Mouse (Mus musculus) mature B cell (primary cell): Measurements from ENCODE around the gene Nxph1.

ENCODE experiments used
- in situ Hi-C: fragments of 300-500 bp; cut with MboI; formaldehyde crosslinking; loops from 2 replicates; pipeline ENCODE4 v1.14.3; 2019

The Nxph1 gene

DNA sequence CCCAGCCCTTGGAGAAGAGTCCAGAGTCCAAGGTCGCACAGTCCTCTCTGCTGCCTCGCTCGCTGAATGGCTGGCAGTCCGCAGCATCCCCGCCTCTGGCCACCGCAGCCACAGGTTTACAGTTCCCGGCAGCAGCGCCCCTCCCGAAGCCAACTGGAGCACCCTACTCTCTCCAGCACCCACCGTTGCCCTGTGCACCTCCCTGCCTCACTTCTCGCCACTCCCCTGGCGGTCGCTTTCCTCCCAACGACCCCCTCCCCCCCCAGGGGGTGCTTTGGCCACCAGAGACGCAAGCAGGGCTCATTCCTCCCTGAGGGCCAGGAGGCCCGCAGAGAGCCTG lies at the start of gene Nxph1:
Nxph1 (plus strand) TSS at position 301 of the 340 bp plus-strand sequence.
- in situ Hi-C loops, result no loop called here

DNA sequence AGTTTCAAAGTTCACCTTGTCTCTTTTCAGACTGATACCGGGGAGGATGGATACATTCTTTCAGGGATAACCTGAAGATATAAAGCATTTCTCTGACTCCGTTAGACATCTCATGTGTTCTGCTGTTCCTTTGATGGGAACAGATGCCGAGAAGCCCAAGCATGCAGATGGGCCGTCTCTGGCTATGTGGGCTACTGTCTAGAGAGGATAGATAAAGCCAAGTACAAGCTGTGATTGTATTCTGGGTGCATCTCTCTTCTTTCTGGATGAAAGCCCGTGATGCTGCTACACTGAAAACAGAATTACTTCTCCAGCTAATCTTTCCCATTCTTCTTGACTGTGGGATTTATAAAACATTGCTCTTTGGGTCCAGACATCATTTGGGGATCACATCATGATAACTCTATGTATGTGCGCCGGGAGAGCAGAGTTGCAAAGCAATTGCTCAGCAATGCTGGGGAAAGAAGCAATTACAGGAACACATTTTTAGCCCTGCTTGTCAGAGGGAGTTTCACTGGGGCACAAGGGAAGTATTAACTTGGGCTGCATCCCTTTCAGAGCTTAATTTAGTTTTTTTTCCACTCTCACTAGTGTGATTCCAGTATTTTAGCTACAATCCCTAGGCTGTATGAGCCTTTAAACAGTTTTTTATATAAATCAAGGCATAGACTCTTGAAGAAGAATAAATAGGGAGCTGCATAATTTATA lies 48.1 kb upstream of the Nxph1 start:
- in situ Hi-C loops, result no loop called here

DNA sequence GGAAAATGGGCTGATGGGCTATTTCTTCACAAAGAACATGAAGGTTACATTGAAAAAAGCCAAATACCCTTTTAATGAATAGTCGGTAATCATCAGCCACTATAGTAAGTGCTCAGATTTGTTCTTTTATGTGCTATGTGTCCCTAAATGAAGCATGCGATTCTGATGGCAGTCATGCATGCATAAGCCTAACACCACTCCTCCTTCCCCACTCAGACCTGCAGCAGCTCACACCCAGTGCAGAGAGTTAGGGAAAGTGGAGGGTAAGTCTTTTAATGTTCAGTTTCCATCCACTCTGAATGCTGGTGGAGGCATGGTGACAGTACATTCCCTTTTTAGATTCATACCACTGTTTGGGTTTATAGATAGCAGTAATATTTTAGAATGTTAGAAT lies 47.5 kb upstream of the Nxph1 start:
- in situ Hi-C loops, result no loop called here

DNA sequence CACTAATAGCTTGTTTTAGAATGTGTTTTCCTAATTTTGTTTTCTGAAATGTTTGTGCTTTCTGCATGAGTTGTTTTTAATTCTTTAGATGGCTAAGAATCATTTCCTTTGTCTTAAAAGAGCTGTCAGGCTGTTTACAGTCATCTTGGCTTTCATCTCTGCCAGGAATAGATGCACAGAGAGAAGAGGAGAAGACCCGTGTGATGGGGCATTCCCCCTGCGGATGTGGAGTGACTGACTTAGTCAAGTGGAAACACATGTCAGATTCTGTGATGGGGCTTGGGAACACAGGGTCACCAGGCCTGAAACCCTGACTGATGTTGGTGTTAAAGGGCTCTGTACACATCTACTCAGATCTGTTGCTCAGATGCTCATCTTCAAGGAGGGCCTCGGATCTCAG lies 40.3 kb upstream of the Nxph1 start:
- in situ Hi-C loops, result no loop called here

DNA sequence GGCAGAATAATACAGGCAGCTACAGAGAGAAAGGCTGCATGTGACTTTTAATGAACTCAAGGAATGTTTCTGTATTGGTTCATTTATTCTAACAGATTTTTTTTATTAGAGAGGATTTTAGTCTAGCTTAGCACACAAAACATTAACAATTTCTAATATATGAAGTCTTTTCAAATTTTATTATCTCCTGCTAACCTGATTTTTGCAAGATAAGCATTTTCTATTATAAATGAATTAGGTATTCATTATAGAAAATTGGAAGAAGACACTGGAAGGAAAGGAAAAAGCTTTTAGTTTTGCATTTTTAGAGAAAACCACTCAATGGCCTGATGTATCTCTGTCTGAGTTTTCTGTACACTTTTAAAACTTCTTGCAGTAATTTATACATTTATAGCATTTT lies 34.8 kb upstream of the Nxph1 start:
- in situ Hi-C loops, result no loop called here

DNA sequence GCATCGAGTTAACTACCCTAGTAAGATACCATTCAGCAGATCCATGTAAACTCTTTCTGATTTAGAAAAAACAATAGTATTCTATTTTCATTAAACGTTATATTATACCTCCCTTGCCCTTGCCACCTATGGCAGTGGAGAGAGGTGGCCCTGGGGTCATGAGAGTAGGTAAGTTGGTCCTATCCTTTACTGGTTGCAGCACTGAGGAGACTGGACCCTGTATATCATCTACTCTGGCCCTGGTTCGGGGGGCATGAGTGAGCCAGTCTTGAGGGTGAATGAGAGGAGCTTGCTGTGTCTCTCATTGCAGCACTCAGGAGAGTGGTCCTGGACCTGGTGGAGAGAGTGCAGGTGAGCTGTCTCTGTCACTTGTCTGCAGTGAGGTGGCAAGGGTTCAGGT lies 33.5 kb upstream of the Nxph1 start:
- in situ Hi-C loops, result no loop called here

DNA sequence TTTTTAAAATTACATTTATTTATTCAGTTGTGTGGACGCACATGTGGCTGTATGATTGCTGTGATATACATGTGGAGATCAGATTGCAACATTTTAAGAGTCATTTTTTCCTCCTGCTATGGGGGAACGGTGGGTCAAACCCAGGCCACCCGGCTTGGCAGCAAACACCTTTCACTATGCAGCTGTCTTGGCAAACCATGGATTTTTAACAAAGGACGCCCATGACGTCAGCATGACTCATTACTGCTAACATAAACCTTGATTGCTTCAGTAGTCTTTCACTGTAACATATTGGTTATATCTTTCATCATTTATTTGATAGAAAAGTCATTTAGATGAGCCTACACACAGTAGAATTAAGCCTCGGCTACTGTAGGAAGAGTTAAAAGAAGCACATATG lies 23.8 kb upstream of the Nxph1 start:
- in situ Hi-C loops, result no loop called here

DNA sequence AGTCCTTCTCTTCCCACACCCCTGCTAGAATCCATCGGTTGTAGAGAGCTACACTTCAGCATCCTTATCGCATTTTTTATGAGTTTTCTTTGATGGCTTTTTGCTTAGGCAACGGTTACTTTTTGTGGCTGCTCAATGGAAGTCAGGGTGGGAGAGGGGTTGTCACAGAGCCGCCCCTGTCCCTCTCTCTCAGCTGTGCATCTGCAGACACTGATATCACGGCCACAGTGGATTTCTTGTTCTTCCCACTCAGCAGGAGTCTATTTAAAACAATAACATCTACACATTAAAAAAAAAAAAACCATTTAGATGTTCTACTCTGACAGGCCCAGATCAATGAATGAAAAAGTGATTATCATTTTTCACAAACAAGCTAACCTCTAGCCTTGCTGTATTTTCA lies 13.0 kb upstream of the Nxph1 start:
- in situ Hi-C loops, result no loop called here

DNA sequence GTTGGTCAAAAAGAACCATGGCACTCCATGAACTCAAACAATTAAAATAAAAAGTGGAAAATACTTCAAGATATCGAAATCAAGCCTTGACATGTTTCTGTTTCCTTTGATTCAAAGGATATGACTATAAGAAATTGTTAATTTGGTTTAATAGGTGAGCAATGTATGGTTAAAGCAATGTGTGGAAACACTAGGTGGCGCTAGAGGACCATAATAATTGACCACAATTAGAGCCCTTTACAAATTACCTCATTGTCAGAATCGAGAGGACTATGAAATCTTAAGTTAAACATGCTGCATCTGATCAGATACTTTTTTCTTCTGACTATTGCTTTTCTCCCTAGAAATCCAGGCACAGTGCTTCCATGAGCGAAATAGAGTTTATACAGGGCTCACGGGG lies 12.5 kb upstream of the Nxph1 start:
- in situ Hi-C loops, result no loop called here

DNA sequence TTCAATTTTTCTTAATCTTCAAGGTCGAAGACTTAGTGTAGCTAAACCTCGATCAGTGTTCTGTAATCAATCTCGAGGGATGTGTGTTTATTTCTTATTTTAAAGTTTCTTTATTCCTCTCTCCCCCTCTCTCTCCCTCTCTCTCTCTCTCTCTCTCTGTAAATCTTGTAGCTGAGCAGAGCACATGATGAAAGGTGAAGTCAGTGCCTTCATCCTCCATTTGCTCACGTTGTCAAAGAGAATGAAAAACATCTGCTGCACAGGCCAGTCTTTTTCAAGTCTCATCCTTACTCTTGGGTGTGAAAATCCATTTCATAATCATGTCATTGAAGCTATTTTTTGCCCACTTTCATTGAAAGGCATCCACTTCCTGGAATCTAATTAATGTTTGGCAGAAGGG lies 12.1 kb upstream of the Nxph1 start:
- in situ Hi-C loops, result no loop called here

DNA sequence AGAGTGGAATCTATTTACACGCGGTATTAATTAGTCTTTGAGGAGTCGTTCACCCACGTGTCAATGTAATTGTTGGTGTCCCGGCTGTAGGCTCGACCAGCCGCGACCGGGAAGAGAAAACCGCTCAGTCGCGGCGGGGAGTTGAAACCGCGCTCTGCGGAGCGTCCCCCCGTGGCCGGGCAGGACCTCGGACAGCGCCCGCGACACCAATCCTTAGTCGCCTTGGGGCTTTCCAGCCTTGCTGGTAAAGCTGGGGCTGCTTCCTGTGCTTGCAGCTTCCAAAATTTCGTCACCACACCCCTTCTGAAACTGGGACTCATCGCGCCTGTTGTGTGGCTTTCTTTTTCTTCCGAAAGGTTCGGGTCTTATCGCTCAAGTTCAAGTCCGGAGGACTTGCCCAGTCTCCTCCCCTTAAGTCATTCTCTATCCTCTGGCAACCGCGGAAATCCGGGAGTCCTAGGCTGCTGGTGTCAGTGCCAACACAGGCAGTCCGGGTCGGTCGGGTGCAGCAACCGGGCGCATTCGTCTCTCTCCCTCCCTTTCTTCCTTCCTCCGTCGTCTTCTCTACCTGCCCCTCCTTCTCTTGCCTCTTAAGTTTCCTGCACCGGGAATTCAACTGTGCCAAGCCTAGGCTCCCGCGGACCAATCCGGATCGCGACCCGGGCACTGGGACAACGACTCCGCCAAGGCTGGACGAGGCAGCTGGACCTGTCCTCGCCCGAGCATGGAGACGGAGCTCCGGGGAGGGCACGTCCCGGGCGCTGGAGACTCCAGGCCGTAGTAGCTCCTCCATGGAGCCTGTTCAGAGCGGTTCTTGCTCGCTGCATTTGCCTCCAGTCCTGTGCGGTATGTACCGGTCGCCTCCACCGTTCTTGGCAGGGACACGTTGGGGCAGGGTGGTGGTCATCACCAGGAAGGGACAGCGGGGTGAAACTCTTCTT lies 510 bp downstream of the Nxph1 start:
- in situ Hi-C loops, result no loop called here

DNA sequence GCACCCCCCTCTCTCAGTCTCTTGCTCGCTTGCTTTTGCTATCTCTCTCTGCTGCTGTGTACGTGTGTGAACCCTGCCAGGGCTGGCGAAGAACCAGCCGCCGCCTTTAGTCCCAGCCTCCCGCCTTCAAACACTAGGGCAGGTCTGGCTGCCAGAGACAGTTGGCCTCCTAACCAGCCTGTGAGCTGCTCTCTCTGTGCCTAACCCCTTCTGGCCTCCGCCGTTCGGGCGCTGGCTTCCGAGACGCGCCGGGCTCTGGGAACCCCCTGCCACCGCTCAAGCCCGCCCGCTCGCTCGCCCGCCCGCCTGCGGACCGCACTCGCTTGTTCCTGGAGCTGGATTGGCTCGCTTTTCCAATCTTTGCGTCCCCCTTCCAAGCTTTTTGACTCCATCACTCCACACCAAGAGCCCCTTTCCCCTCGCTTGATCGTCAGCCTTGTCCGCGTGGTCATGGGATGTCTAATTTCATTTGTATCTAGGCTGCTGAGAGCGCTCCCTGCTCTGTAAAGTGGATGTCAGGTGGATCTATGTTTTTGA lies 1.5 kb downstream of the Nxph1 start:
- in situ Hi-C loops, result no loop called here

DNA sequence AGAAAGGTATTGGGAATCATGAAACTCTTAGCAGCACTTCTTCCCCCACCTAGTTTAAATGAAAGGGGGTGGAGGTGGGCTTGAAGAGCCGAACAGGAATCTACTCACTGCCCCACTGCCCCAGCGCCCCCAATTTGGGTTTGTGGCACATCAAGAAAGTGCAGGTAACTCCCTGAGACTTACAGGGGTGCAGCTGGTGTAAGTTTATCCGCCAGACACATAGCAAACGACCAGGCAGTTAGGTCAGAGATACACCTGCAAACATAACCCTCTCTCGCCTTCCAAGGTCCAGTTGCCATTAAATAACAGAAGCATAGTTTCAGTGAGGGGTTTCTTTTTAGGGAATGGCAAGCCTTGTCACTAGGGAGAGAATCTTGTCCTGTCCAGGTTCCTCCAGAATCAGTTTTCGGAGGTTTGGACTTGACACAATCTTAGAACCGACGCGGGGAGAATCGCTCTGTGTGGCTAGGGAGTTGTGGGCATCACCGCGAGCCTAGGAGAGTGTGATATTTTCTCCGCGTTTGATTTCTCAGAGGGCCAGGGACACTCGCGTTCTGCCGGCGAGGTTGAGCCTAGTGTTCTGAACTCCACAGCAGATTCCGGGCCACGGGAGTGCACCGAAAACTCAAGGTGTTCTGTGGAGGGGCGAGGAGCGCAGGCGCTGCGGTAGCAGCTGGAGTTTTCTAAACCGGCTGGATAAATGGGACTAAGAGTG lies 2.5 kb downstream of the Nxph1 start:
- in situ Hi-C loops, result no loop called here

DNA sequence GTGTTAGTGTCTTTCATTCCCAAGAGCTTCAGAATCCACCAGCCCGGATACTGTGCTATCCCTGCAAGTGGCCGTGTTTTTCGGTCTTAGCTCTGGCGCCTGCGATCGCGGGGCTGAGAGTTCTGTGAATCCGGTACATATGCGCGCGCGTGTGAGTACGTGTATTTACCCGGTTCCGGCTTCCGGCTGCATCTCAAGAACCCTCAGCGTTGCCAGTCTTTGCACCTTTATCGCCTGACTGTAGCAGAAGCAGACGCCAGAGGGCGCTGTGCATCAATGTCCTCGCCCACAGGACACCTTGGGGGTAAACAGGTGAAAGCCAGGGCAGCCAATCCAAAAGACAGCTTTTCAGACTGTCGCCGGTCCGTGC lies 3.1 kb downstream of the Nxph1 start:
- in situ Hi-C loops, result no loop called here

DNA sequence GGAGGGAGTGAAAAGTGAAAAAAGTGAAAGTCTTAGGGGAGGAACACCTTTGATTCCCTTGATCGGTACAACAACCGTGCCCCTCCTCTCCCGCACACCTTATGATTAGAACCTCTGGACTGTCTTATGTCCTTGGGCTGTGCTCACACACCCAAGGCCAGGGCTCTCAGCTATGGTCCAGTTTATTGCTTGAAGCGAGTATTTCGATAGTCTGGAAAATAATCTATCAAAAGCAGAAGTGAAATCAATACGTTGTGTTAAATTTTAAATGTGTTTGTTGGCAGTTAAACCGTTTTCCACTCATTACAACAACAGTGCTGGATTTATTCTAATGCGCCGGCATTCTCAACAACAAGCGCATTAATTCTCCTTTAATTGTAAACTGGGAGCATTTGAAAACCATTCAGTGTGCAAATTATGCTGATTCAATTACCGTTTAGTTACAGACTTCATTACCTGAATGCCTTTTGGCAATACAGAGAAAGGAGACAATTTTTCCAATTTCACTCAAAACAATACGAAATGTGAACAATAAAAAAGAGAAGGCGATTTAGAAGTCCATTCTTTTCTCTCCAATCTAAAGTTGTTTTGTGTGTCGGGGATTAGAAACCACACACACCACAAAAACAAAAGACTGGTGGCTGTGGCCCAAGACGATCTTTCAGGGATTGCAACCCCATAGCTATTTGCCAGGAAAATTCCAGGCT lies 3.8 kb downstream of the Nxph1 start:
- in situ Hi-C loops, result no loop called here

DNA sequence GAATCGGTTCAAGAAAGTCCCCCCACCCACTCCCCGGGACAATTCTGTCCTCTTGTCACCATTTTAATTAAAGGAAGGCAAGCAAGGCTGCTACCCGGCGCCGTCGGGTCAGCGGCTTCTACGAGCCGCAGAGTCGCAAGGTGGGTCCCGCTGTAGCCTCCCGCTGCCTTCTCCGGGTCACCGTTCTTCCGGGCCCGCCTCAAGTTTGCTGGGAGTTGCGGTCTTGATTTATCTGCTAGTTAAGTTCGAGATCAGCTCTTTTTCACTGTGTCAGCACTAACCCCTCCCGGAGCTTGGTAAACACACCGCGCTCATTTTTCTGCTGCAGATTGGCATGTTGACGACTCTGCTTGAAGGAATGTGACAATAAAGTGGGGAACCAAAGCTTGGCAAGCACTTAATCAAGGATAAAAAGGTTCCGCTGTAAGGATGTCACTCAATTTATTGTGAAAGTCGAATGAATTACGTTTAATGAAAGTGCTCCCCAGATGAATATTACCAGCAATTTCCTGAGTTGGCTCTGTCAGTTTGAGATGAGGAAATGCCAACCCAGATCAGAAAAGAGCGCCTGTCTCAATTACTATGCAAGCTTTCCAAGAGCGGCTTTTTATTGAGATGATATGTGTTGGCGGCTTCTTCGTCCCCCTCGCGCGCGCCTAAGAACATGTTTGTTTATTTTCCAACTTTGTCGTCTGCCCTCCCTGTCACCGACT lies 7.7 kb downstream of the Nxph1 start:
- in situ Hi-C loops, result no loop called here

DNA sequence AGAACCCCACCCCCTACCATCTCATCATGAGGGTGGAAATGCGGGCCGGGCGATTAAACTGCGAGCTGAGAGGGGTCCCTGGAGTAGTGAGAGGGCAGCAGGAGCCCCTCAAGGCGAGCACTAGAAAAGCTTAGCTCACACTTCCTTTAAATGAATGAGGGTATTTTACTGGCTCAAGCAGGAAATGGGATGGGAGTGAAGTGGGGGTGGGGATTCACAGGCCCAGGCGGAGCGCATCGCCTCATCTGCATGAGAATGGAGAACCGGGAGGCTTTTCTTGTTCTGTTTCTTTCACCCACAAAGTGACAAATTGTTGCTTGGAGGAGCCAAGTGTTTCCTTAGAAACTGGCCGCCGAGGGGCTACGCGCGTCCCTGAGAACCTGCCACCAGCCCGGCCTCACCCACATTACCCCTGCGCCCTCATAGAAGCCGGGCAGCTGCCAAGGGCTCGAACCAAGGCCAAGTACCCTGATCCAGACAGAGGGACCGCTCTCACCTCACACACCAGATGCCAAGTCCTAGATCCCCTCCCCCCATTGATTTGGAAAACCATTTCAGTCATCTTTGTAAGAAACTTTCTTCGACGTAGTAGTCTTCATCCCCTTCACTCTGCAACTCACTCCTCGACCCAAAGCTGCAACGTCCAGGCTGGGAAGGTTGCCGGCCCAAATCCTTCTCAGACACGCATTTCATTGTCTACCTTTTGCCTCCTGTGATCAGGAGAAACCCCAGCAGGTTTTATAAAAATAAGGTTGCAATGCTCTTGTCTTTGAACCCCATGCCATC lies 8.7 kb downstream of the Nxph1 start:
- in situ Hi-C loops, result no loop called here

DNA sequence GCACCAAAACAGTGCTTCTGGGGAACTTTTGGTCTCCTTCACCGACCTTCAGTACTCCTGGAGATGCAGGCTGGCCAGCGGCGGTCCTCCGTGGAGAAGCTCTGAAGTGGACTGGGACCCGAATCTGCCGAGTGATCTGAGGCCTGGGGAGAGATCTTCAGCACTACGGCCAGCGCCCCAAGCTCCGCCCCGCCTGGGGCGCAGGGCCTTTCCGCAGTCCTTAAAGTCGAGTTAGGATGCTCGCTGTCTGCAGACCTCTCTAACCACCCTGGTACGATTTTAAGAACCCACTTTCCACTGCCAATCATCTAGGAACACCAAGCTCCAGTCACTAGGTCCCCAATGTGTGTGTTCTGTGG lies 9.3 kb downstream of the Nxph1 start:
- in situ Hi-C loops, result no loop called here

DNA sequence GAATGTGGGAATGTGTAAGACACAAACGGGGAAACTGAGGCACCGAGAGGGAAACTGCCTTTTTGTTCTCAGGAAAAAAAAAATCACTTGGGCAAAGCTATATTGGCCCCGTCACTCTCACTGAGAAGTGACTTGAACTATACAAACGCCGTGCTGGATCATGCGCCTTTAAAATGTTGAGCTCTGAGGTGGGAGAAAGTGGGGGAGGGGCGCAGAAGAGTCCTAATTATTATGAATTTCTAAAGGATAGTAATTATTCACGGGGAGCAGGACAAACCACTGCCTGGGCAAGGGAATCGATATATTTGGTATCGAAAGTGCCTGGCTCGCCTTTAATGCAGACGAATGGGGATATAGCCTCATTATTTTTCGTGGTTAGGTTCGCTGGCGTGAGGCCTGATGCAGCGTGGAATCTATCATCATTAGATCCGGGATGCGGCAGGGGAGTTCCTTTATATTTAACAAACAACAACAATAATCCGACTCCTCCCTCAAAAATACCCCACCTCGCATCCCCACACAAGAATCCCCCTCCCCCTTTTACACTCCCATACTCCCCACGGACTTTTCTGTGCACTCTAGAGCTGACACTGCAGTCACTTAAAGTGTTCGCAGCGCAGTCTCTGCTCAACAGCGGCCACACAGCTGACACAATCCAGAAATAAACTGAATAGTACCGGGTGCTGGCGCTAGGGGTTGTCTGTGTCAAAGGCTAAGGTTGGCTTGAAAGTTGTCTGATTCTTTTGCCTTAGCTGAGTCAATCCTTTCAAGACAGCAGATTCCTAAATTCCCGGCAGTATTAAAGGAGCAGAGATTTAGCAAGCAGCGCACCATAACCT lies 10.1 kb downstream of the Nxph1 start:
- in situ Hi-C loops, result no loop called here

DNA sequence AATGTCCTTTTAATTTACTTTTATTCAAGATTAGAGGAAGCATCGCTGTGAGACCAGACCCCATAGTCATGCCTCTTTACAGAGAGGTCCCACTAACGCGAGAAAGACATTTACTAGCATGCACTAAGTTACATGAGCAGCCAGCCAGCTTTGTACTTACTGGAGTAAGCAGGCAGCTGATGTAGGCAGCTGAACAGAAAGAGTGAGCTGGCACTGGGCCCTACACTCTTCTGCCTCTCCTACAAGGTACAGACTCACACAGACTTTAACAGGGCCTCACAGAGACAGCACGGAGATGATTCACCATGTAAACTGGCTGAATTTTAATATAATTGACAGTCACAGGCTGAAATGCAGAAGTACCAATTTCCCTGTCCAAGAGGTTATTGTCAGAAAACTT lies 11.6 kb downstream of the Nxph1 start:
- in situ Hi-C loops, result no loop called here
